Mouse (Mus musculus) midbrain, embryonic 14.5 days (tissue): Measurements from ENCODE around the gene Mlec. TPM values are rescaled to one million over a fixed set of nuclear protein-coding genes. Genes with fewer than 3 reads are reported as not detected.
A peak's percentile ranks its signal among the peaks of the same experiment; 100 is the strongest.
"Not testable (repeated sequence)": the region's sequence is repeated elsewhere in the genome, so short reads cannot be mapped to it uniquely, and the experiment has no call there.

Experiments
- ATAC-seq: fragments of 200-750 bp; cut with Nextera tagmentation; 2 replicates; pipeline ENCODE4 v1.8.0; 2017; ENCODE audit warnings: moderate number of reproducible peaks, moderate library complexity; ENCODE audit not compliant: low FRiP score, low TSS enrichment
- DNase-seq: peaks from one replicate; pipeline ENCODE4 v3.0.0-alpha.2; 2015
- H3K27ac ChIP-seq: fragments of 300-500 bp; sonication (generic); replicated peaks from 2 replicates; pipeline ENCODE4 v1.5.1; 2014; ENCODE audit warnings: mild to moderate bottlenecking, low read depth, low read length, moderate library complexity
- H3K27me3 ChIP-seq: fragments of 300-500 bp; sonication (generic); 2 replicates; pipeline ENCODE4 v1.6.1; 2014; ENCODE audit warnings: low read length, control low read depth, mixed read lengths; ENCODE audit not compliant: control insufficient read depth, insufficient read depth
- H3K36me3 ChIP-seq: fragments of 300-500 bp; sonication (generic); 2 replicates; pipeline ENCODE4 v1.6.1; 2014; ENCODE audit warnings: low read length, control low read depth; ENCODE audit not compliant: control insufficient read depth, insufficient read depth
- H3K4me1 ChIP-seq: fragments of 300-500 bp; sonication (generic); 2 replicates; pipeline ENCODE4 v1.6.1; 2014; ENCODE audit warnings: mild to moderate bottlenecking, antibody characterized with exemption, low read length, control low read depth; ENCODE audit not compliant: control insufficient read depth, insufficient read depth
- H3K4me2 ChIP-seq: fragments of 300-500 bp; sonication (generic); 2 replicates; pipeline ENCODE4 v1.6.1; 2014; ENCODE audit warnings: mild to moderate bottlenecking, low read length, moderate library complexity
- H3K4me3 ChIP-seq: fragments of 300-500 bp; sonication (generic); replicated peaks from 2 replicates; pipeline ENCODE4 v1.5.1; 2014; ENCODE audit warnings: low read depth, low read length
- H3K9ac ChIP-seq: fragments of 300-500 bp; sonication (generic); replicated peaks from 2 replicates; pipeline ENCODE4 v1.6.1; 2014; ENCODE audit warnings: mild to moderate bottlenecking, low read length, moderate library complexity
- H3K9me3 ChIP-seq: fragments of 300-500 bp; sonication (generic); 2 replicates; pipeline ENCODE4 v1.6.1; 2016; ENCODE audit warnings: low read length, control low read depth, mixed read lengths; ENCODE audit not compliant: control insufficient read depth
- WGBS: fragments of 180-500 bp; shearing (Covaris S2); extraction: QIAGEN DNeasy Blood & Tissue Kit; methylation state at CpG from one replicate; pipeline ENCODE4 v1.1.7; 2014; 5-methylcytosine and 5-hydroxymethylcytosine counted together
- polyA plus RNA-seq: library from polyadenylated mRNA; unstranded; fragments of >200 nt; fragmentation: Nextera tagmentation; extraction: Ambion mirVana; gene quantifications from 2 replicates; pipeline ENCODE4 v1.2.1, GENCODE M21; 2014

The Mlec gene
- polyA plus RNA-seq, 1 experiment from 2014 or later, result 18.6 TPM

DNA sequence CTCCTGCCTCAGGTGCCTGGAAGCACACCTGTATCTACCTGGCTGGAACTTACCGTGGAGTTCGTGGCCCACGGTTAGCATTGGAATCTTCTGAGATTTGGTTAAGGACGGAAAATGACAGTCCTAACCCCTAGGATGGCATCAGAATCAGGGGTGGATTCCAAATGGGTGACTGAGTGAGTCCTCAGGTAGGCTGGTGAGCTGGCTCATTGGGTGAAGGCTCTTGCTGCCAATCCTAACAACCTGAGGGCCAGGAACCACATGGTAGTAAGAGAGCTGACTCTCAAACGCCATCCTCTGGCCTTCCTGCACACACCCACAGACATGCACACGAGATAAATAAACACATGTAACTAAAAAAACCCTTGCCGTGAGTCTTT lies 8.8 kb upstream of the Mlec start:
- 85% methylated on average over 7 of the region's 7 CpGs for WGBS
- Histone ChIP-seq H3K9me3 (no peaks in the 10 kb centered on the region), H3K4me3 (no peak overlapping the region), H3K9ac (no peak overlapping the region), H3K36me3 (no peaks in the 10 kb centered on the region), H3K4me2 (no peak overlapping the region), H3K27ac (0 out of 2 replicates have a peak overlapping the region, but pooled peaks have one; percentile 8), H3K27me3 (no peaks in the 10 kb centered on the region), H3K4me1 (0 out of 2 replicates have a peak, but pooled peaks cover 5% of the 10 kb centered on the region)
- DNase-seq, result no peak
- no peak for ATAC-seq

DNA sequence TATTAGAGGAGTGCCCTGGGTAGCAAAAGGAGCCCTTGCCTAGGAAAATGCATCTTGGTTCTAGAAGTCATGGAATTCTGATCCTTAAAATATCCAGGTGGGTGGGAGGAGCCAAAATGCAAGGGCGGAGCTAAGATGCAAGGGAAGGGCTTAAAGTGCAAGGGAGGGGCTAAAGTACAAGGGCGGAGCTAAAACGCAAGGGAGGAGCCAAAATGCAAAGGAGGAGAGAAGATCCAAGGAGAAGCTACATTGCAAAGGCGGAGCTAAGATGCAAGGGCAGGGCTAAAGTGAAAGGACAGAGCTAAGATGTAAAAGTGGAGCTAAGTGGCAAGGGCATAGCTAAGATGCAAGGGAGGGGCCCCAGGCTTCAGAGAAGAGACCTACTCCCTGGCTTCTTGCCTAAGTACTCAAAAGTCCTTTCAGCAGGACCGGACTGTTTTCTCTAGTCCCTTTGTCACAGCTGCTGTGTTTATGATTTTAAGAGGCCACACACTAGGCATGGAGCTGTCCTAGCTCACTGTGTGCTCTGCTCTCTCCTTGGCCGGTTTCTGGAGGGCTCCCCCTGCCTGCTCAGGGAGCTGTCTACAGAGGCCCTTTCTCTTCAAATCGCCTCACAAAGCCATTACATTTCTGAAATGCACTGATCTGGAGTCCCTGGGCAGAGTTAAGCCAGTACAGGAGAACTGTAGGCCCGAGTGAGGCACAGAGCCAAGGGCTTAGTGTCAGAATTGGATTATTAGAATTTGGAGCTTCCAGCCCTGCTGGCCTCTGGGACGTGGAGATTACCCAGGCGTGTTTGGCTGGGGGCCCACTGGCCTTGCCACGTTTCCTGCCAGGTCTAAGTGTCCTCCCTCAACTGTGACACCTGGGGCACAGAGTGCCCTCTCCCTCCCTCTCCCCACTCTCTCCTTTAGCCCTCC lies 8.2 kb upstream of the Mlec start:
- no peaks in the 10 kb centered on the region for H3K27me3 ChIP-seq
- H3K4me3 ChIP-seq, result no peak overlapping the region
- H3K27ac ChIP-seq, result peak overlapping the region; percentile 57
- H3K9me3 ChIP-seq, result no peaks in the 10 kb centered on the region
- DNase-seq (peak; percentile 75), ATAC-seq (peak; percentile 43; the same call in 1 of the 2 replicates)
- 0 out of 2 replicates have a peak, but pooled peaks cover 5% of the 10 kb centered on the region for H3K4me1 ChIP-seq
- WGBS, result 39% methylated on average over 11 of the region's 11 CpGs
- no peak overlapping the region for H3K4me2 ChIP-seq
- H3K9ac ChIP-seq, result no peak overlapping the region
- H3K36me3 ChIP-seq, result no peaks in the 10 kb centered on the region

DNA sequence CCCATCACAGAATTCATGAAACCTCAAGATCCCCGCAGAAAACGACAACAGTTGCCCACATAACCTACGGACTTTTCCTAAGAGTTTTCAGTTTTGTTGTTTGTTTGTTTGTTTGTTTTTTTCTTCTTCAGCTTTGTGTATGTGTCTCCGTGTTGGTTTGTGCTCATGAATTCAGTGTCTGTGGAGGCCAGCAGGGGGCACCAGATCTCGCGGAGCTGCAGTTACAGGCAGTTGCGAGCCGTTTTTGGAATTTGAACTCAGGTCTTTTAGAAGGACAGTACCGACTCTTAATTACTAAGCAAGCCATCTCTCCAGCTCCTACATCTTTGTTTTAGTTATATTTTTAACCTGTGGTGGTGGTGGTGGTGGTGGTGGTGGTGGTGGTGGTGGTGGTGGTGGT lies 7.4 kb upstream of the Mlec start:
- ATAC-seq, result no peak
- H3K9me3 ChIP-seq, result no peaks in the 10 kb centered on the region
- peak; percentile 39 for DNase-seq

DNA sequence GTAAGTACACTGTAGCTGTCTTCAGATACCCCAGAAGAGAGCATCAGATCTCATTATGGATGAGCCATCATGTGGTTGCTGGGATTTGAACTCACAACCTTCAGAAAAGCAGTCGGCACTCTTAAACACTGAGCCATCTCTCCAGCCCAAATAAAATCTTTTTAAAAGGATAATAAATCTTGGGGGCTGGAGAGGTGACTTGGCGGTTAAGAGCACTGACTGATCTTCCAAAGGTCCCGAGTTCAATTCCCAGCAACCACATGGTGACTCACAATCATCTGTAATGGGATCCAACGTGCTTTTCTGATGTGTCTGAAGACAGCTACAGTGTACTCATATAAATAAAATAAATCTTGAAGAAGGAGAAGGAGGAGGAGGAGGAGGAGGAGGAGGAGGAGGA lies 6.5 kb upstream of the Mlec start:
- H3K27ac ChIP-seq, H3K9me3 ChIP-seq, H3K4me1 ChIP-seq, DNase-seq, H3K27me3 ChIP-seq, H3K4me2 ChIP-seq, H3K9ac ChIP-seq, H3K36me3 ChIP-seq, ATAC-seq, H3K4me3 ChIP-seq: not testable (repeated sequence)
- WGBS, result 84% methylated on average over 4 of the region's 4 CpGs

More for the DNA sequence above, 7.4 kb upstream of the Mlec start:
- Histone ChIP-seq H3K9ac (no peak overlapping the region), H3K4me2 (no peak overlapping the region), H3K4me1 (0 out of 2 replicates have a peak, but pooled peaks cover 5% of the 10 kb centered on the region), H3K27ac (no peak overlapping the region), H3K36me3 (no peaks in the 10 kb centered on the region), H3K27me3 (no peaks in the 10 kb centered on the region), H3K4me3 (no peak overlapping the region)
- 65% methylated on average over 9 of the region's 9 CpGs for WGBS

DNA sequence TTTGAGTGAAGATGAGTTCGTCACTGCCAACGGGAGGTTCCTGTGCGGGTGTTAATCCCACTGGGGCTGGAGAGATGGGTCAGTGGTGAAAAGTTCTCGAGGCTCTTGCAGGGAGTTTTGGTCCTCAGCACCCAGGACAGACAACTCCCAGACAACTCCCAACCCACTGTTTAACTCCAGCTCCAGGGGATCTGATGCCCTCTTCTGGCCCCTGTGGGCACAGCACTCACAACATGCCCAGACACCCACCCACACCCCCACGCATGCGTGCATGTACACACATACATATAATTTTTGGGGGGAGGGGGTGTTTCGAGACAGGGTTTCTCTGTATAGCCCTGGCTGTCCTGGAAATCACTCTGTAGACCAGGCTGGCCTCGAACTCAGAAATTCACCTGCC lies 5.6 kb upstream of the Mlec start:
- Histone ChIP-seq H3K4me3 (no peak overlapping the region), H3K27ac (no peak overlapping the region), H3K9me3 (no peaks in the 10 kb centered on the region), H3K27me3 (no peaks in the 10 kb centered on the region), H3K4me2 (no peak overlapping the region), H3K4me1 (0 out of 2 replicates have a peak, but pooled peaks cover 3% of the 10 kb centered on the region), H3K9ac (no peak overlapping the region), H3K36me3 (no peaks in the 10 kb centered on the region)
- ATAC-seq (no peak), DNase-seq (peak; percentile 47)
- 41% methylated on average over 8 of the region's 8 CpGs for whole genome bisulfite sequencing

DNA sequence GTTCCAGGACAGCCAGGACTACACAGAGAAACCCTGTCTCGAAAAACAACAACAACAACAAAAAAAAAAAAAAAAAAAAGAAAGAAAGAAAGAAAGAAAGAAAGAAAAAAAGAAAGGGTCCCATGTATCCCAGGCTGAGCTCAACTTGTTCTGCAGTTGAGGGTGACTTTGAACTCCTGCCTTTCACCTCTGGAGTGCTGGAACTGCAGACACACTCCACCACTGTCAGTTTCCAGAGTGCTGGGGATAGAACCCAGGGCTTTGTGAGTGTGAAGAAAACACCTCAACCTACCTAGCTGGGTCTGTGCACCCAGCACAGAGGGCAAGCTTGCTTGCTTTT lies 3.9 kb upstream of the Mlec start:
- not testable (repeated sequence) for H3K9me3 ChIP-seq, H3K36me3 ChIP-seq, ATAC-seq, DNase-seq, H3K4me2 ChIP-seq, H3K4me3 ChIP-seq, H3K27ac ChIP-seq, H3K27me3 ChIP-seq, H3K9ac ChIP-seq, H3K4me1 ChIP-seq
- WGBS, result no CpG with 5 or more reads among the region's 1 CpGs

DNA sequence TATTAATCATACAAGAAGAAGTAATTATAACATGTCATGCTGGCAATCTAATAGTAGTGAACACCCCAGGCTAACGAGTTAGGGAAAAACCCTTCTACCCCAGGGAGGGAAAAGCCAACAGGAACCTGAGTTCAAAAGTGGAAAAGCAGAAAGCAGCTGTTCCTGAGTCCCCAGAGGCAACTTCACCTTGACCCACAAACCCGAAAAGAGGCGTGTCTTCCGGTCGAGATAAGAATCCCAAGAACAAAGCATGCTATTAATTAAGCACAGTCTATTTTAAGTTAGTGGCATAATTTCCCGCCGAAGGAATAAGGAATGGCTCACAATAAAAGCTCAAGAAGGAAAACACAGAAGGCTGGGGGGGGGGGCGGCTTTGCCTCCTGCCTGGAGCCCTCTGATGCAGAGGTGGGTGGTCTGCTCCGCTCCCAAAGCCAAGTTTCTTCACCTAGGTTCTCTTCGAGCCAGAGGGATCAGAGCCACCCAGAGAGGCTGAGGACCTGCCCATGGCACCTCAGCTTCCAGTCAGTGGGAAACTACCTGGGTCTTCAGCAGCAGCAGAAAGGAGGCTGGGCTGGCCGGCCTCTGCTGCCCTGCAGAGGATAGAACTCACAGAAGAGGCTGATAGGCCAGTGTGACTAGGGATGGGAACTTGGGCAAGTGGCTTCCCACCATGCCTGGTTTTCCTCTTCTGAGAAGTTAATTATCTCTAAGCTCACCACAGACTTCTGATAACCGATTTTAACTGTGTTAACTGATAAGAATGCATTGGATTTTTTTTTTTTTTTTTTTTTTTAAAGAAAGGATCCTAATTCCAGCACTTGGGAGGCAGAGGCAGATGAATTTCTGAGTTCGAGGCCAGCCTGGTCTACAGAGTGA lies 3.3 kb upstream of the Mlec start:
- Histone ChIP-seq H3K4me1 (peaks cover 11% of the 10 kb centered on the region), H3K27me3 (no peaks in the 10 kb centered on the region), H3K4me2 (no peak overlapping the region), H3K27ac (no peak overlapping the region), H3K4me3 (no peak overlapping the region), H3K9ac (no peak overlapping the region), H3K9me3 (no peaks in the 10 kb centered on the region), H3K36me3 (no peaks in the 10 kb centered on the region)
- no peak for DNase-seq
- no peak for ATAC-seq
- WGBS, result 68% methylated on average over 13 of the region's 13 CpGs

DNA sequence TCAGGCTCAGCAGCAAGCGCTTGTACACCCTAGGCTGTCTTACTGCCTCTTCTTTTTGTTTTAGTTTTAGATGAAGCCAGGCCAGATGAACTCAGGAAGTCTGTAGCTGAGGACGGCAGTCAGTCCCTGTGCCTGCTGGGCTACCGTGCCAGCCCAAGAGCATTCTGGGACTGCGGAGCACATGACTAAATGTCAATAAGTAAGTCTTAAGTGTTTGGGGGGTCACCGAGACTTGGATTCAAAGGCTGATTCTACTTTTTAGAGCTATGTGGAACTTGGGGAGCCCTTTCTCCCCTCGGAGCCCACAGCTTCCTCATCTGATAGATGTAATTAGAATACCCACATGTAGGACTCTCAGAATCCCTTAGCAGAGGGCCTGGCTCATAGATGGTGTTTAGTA lies 2.7 kb upstream of the Mlec start:
- Histone ChIP-seq H3K27me3 (no peaks in the 10 kb centered on the region), H3K4me3 (no peak overlapping the region), H3K9ac (no peak overlapping the region), H3K27ac (no peak overlapping the region), H3K4me1 (peaks cover 17% of the 10 kb centered on the region), H3K36me3 (no peaks in the 10 kb centered on the region), H3K9me3 (no peaks in the 10 kb centered on the region), H3K4me2 (no peak overlapping the region)
- WGBS, result 92% methylated on average over 6 of the region's 6 CpGs
- ATAC-seq, result no peak
- no peak for DNase-seq
